Mouse (Mus musculus): ENCODE data around the gene Atp13a3.

Gene Atp13a3

DNA sequence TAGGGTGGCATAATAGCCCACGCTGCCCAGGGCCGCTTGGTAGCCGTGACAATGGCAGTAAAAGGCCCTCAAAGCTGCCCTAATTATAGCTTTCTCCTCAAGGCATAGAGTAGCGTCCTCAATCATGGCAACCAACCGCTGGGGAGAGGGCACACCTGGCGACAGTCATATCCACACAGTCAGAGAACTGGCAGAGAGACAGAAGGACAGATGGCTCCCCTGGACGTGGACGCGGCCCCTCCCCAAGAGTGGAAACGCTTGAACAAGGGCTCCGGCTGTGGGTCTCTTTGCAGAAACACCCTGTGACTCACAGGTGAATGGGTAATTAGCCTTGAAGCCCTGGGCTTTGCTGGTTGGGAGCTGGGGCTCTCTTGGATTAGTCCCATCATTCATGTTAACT is 127.4 kb downstream of the Atp13a3 start:
- no peak for DNase-seq (ENCODE audit: low spot score)

DNA sequence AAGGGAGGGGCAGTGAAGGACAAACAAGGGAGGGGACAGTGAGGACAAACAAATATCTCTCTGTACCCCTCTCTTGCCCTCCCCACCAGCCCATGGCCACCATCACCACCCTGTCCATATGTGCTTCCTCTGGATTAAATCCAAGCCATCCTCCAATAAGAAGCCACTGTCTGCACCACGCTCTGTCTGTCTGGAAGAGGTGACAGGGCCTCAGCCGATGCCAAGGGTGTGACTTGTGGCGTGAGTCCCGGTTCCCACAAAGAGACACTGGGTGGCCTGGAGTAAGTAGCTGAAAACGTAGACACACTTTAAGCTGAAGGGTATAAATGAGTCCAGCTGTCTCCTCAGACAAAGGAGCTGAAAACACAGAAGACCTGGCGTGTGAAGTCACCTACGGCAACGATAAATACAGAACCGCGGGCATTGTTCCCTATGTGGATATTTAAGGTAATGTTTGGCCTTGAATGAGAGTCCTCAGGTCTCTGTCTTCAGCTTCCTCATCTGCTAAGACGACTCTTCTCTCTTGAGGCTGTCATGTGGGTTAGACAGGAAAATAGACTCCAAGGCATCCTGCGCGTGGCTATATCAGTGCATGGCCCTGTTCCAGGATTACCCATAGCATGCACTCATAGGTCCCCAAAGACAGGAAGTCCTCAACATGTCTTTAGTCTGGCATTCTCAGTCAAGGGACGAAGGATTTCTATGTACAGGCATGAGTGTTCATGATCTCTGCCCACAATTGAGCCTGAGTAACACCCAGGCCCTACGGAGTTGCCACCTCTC is 130.0 kb downstream of the Atp13a3 start:
- DNase-seq (ENCODE audit: low spot score) = no peak

GRCm38 (mm10) chr16:30273065-30273464 is 132.7 kb downstream of the Atp13a3 start:
- no peak for DNase-seq (ENCODE audit: low spot score)

GRCm38 (mm10) chr16:30271941-30272595 is 133.7 kb downstream of the Atp13a3 start:
- DNase-seq (ENCODE audit: low spot score) = no peak

- no peak for DNase-seq (ENCODE audit: low spot score)
Measured at GRCm38 (mm10) chr16:30271223-30271761, 134.5 kb downstream of the Atp13a3 start.

DNA sequence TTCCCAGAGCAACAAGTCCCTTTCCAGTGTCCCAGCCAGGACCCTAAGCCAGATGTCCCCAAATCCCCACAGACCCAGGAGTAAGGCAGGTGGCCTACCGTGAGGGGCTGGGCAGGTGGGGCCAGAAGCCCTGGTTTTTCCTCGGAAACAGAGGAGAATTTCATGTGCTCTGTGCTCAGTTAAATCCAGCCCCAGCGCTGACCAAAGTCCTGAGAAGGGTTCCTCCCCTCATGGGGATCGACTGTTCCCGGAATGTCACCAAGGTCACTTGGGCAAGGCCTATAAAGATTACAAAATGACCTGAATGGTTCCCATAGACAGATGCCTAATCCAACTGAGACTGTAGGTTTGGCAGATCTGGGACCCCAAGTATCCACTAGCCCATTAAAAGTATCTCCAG is 138.4 kb downstream of the Atp13a3 start, which contains the start of gene Cpn2:
TSS of gene Cpn2 (minus strand) at position 141 of the 400 bp plus-strand sequence.
- no peak for DNase-seq (ENCODE audit: low spot score)

DNA sequence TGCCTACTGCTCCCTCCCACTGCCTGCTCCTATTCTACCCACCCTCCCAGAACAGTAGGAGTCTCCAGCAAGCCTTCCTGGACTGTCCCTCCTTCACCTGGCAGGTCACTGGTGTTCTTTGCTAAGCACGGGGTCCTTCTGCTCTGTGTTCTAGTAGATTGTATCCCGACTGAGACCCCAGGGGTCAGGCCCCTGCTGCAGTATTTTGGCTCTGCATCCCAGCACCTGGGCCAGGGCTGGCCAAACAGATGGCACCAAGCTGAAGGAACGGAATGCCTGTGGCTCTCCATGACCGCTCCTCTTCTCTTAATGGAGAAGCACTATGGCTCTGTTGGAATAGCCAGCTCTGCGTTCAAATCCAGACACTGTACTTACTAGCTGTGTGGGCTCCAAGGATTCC is 139.2 kb downstream of the Atp13a3 start:
- no peak for DNase-seq (ENCODE audit: low spot score)

- DNase-seq (ENCODE audit: low spot score) = no peak
Measured at GRCm38 (mm10) chr16:30265611-30266010, 140.2 kb downstream of the Atp13a3 start.

DNA sequence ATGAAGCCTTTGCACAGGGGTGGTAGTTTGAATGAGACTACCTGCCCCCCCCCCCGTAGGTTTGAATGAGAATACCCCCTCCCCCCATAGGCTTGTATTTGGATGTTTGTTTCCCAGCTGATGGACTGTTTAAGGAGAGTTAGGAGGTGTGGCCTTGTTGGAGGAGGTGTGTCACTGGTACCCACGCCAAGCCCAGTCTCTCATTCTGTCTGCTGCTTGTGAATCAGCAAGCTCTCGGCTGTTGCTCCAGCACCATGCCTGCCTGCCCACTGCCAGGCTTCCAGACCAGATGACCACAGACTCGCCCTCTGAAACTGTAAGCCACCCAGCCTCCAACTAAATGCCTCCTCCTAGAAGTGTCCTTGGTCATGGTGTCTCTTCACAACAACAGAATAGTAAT is 142.6 kb downstream of the Atp13a3 start:
- DNase-seq (ENCODE audit: low spot score) = no peak

DNA sequence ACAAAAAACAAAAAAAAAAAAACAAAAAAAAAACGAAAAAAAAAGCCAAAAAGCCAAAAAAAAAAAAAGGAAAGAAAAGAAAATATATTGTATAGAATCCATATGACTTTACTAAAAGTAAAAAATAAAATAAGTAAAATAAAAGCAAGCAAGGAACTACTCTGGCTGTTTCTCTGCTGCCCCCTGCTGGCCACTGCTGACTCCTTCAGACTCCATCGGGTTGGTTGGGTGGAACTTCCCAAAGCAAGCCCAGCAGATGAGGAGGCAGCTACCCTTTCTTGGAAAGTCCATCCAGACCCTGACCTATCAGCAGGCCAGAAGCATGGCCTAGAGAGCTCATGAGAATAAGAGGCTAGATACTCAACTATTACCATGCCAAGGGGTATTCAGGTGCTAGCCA is 143.1 kb downstream of the Atp13a3 start:
- DNase-seq (ENCODE audit: low spot score) = no peak

Data from ovary, postnatal 10 days (tissue).